9 mouse cellular contexts compared by ENCODE assay signal in genomic region chr4:45765565-45766201, GRCm38 (mm10). TPM values are rescaled to one million over a fixed set of nuclear protein-coding genes. Genes with fewer than 3 reads are reported as not detected.
A peak's percentile ranks its signal among the peaks of the same experiment; 100 is the strongest.
DNase-seq lines count a peak whose midpoint lies in the region; ATAC-seq and TF ChIP-seq lines count a peak whose summit lies in the region.
"Had no signal": no experiment of that assay in that cellular context is flagged by ENCODE, and none has a peak within 500 bp of the region (broad histone marks: within the 10 kb centered on the region; RNA-seq: fewer than 3 reads in every experiment).

No protein-coding gene starts in this region.

- no peak for TF ChIP-seq CTCF in kidney, adult 2 months (conservative IDR thresholded peaks at IDR 0.05; ENCODE audit: insufficient read depth, insufficient read length, low read depth, low read length)

- no peak for TF ChIP-seq POLR2A in kidney, adult 2 months (IDR thresholded peaks at IDR 0.05; ENCODE audit: low read depth, low read length)

- peak overlapping the region; percentile 13; the same call in 1 of the 2 replicates for H3K27ac ChIP-seq in heart, embryonic 13.5 days (replicated peaks)
- H3K27ac ChIP-seq in hindbrain, embryonic 14.5 days, result peak overlapping the region; percentile 90
- no peak overlapping the region for H3K27ac ChIP-seq in kidney, adult 2 months (ENCODE audit: insufficient read depth, low read depth, low read length)

- H3K36me3 ChIP-seq in heart, embryonic 13.5 days, result no peaks in the 10 kb centered on the region
- H3K36me3 ChIP-seq in hindbrain, embryonic 14.5 days (replicated peaks; ENCODE audit: control insufficient read depth, insufficient read depth), result no peaks in the 10 kb centered on the region
- H3K36me3 ChIP-seq in kidney, adult 2 months (ENCODE audit: control insufficient read depth, insufficient read depth, low read length), result no peaks in the 10 kb centered on the region

- no peak for DNase-seq in heart, postnatal 14 days
- DNase-seq in hindbrain, embryonic 14.5 days (ENCODE audit: low spot score), result peak; percentile 65
- peak; percentile 16 for DNase-seq in naive thymus-derived CD4-positive, alpha-beta T cell, adult 2 months (ENCODE audit: low read depth)
- DNase-seq in layer of hippocampus, adult 11-12 months (ENCODE audit: low spot score), result no peak
- DNase-seq in kidney, adult 2 months, result no peak
- DNase-seq: B cell, adult 2 months had no signal

- 10% methylated on average over 16 of the region's 18 CpGs for WGBS in heart, embryonic 13.5 days
- 0% methylated on average over 14 of the region's 18 CpGs for WGBS in hindbrain, embryonic 14.5 days
- 18% methylated on average over 16 of the region's 18 CpGs for WGBS in kidney, adult 2 months

- peaks cover 84% of the 10 kb centered on the region for H3K4me1 ChIP-seq in heart, embryonic 13.5 days
- H3K4me1 ChIP-seq in hindbrain, embryonic 14.5 days (replicated peaks; ENCODE audit: control insufficient read depth, insufficient read depth, low read length), result peaks cover 61% of the 10 kb centered on the region
- H3K4me1 ChIP-seq in kidney, adult 2 months (ENCODE audit: control insufficient read depth, insufficient read depth, low read length), result no peaks in the 10 kb centered on the region

- peaks cover 42% of the 10 kb centered on the region for H3K27me3 ChIP-seq in heart, embryonic 13.5 days (replicated peaks)
- H3K27me3 ChIP-seq in hindbrain, embryonic 14.5 days (ENCODE audit: control insufficient read depth, insufficient read depth, low read length), result 0 out of 2 replicates have a peak, but pooled peaks cover 4% of the 10 kb centered on the region
- H3K27me3 ChIP-seq in kidney, adult 2 months (replicated peaks; ENCODE audit: control insufficient read depth, insufficient read depth, low read length), result no peaks in the 10 kb centered on the region

- no peak for ATAC-seq in heart, embryonic 13.5 days (ENCODE audit: extremely low read depth, insufficient number of reproducible peaks, low FRiP score, low TSS enrichment)
- peak; percentile 40; the same call in 1 of the 2 replicates for ATAC-seq in common myeloid progenitor, adult 5-6 weeks (replicated peaks; ENCODE audit: low read depth, poor library complexity, severe bottlenecking)
- peak; percentile 21; the same call in 1 of the 2 replicates for ATAC-seq in hindbrain, embryonic 14.5 days (ENCODE audit: low FRiP score)
- ATAC-seq in megakaryocyte progenitor cell, adult 5-6 weeks (replicated peaks; ENCODE audit: poor library complexity), result no peak

- H3K4me2 ChIP-seq in heart, embryonic 13.5 days, result peak overlapping the region; percentile 62
- peak overlapping the region; percentile 20 for H3K4me2 ChIP-seq in hindbrain, embryonic 14.5 days (replicated peaks)

- intact Hi-C loops in heart, postnatal 14 days (cut with DNase I), result loop anchor here (5.0 kb wide), 1 partner anchor 233 kb away; the partner anchor contains the start of gene Shb

- H3K9me3 ChIP-seq in heart, embryonic 13.5 days, result no peaks in the 10 kb centered on the region
- H3K9me3 ChIP-seq in hindbrain, embryonic 14.5 days (ENCODE audit: control insufficient read depth, low read length), result no peaks in the 10 kb centered on the region

- H3K4me3 ChIP-seq in heart, embryonic 13.5 days, result no peak overlapping the region; the same call in 1 of the 2 replicates
- H3K4me3 ChIP-seq in hindbrain, embryonic 14.5 days (replicated peaks; ENCODE audit: low read length), result no peak overlapping the region
- H3K4me3 ChIP-seq in kidney, adult 2 months (ENCODE audit: insufficient read depth, low read depth, low read length), result no peak overlapping the region

- H3K9ac ChIP-seq in heart, embryonic 13.5 days, result peak overlapping the region; percentile 12
- H3K9ac ChIP-seq in hindbrain, embryonic 14.5 days, result peak overlapping the region; percentile 6

RNA-seq across cellular contexts. Expression of gene Aldh1b1, which starts 33.1 kb away (rescaled TPM):
- polyA plus RNA-seq in heart, embryonic 13.5 days (2015; fragmentation: Nextera tagmentation; extraction: Ambion mirVana), result 121 and 130 TPM in 2 replicates
- 10 to 100 TPM; 30.2 to 31.6 TPM for total RNA-seq in heart, postnatal 14 days (2021)
- total RNA-seq in common myeloid progenitor, adult 5-6 weeks (2017), result 17.6 and 21.7 TPM in 2 replicates
- polyA plus RNA-seq in hindbrain, embryonic 14.5 days (2014; fragmentation: Nextera tagmentation; extraction: Ambion mirVana), result 9.6 and 10.8 TPM in 2 replicates
- 5.4 and 7.5 TPM in 2 replicates for total RNA-seq in megakaryocyte progenitor cell, adult 5-6 weeks (2015)
- total RNA-seq in megakaryocyte progenitor cell, adult 5-6 weeks (2017), result 21.9 and 28.6 TPM in 2 replicates
- 4.2 and 5.8 TPM in 2 replicates for polyA plus RNA-seq in kidney, adult 2 months (2012; rRNA removed)

Comparison
In these comparisons a context has a peak if more than half of its experiments do, and no peak if none do; other contexts are left out.
1. ATAC-seq: peak in common myeloid progenitor, adult 5-6 weeks (single experiment) and hindbrain, embryonic 14.5 days (single experiment); none in heart, embryonic 13.5 days (single experiment) and megakaryocyte progenitor cell, adult 5-6 weeks (single experiment).
2. DNase-seq: peak in hindbrain, embryonic 14.5 days (single experiment) and naive thymus-derived CD4-positive, alpha-beta T cell, adult 2 months (single experiment); none in heart, postnatal 14 days (0 of 2), layer of hippocampus, adult 11-12 months (single experiment) and kidney, adult 2 months (single experiment).